In the genomic region with DNA sequence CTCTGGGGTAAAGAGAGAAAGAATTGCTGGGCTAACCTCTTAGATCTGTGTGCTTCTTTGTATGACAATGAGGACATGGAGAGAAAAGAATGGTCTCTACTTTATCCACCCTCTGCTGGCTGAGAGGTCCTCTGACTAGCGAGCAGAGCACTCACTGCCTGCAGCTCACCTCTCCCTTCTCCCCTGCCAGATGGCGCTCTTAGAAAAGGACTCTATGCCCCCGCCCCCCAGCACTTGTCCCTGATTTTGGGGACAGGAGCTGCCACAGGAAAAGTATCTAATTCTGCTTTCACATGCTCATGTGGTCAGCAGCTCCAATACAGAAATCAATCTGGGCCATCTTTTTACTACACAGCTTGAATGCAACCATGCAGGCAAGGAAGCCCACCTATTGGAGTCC, we compare ENCODE assay signal across 14 mouse cellular contexts.
DNase-seq lines count a peak whose midpoint lies in the region; ATAC-seq and TF ChIP-seq lines count a peak whose summit lies in the region.
"Had no signal": no experiment of that assay in that cellular context is flagged by ENCODE, and none has a peak within 500 bp of the region (broad histone marks: within the 10 kb centered on the region; RNA-seq: fewer than 3 reads in every experiment).

No protein-coding gene starts in this region.

- peak; percentile 16 for DNase-seq in forebrain, postnatal 0 days
- no peak for DNase-seq in lung, embryonic 14.5 days
- no peak for DNase-seq in lung, adult 18-20 months
- peak; percentile 26 for DNase-seq in cerebellum, adult 8-10 months
- peak; percentile 8 for DNase-seq in embryonic facial prominence, embryonic 11.5 days (ENCODE audit: low spot score)
- no peak for DNase-seq in c-Kit-positive CD71-positive TER-119-positive erythroid progenitor cells, embryonic 14.5 days (ENCODE audit: low spot score)
- no peak for DNase-seq in thymus, postnatal 0 days (ENCODE audit: low spot score)
- DNase-seq: B cell, adult 2 months; gastrocnemius, postnatal 14 days; liver, postnatal 0 days; thymus, adult 18-20 months had no signal

- H3K4me3 ChIP-seq in forebrain, postnatal 0 days (ENCODE audit: low read depth, low read length), result no peak overlapping the region
- no peak overlapping the region for H3K4me3 ChIP-seq in forebrain, embryonic 16.5 days (replicated peaks; ENCODE audit: low read length)
- H3K4me3 ChIP-seq in lung, embryonic 14.5 days (ENCODE audit: low read depth, low read length), result no peak overlapping the region
- no peak overlapping the region for H3K4me3 ChIP-seq in embryonic facial prominence, embryonic 11.5 days (ENCODE audit: low read depth, low read length)
- H3K4me3 ChIP-seq: limb, embryonic 12.5 days had no signal

- no peak overlapping the region for H3K27ac ChIP-seq in forebrain, postnatal 0 days (ENCODE audit: low read depth, low read length)
- no peak overlapping the region for H3K27ac ChIP-seq in forebrain, embryonic 16.5 days (ENCODE audit: low read length)
- no peak overlapping the region for H3K27ac ChIP-seq in lung, embryonic 14.5 days (ENCODE audit: low read depth)
- no peak overlapping the region for H3K27ac ChIP-seq in embryonic facial prominence, embryonic 11.5 days (replicated peaks; ENCODE audit: low read depth, low read length)
- H3K27ac ChIP-seq: limb, embryonic 12.5 days had no signal

- H3K9me3 ChIP-seq in forebrain, postnatal 0 days (ENCODE audit: low read length), result no peaks in the 10 kb centered on the region
- no peaks in the 10 kb centered on the region for H3K9me3 ChIP-seq in forebrain, embryonic 16.5 days (ENCODE audit: control insufficient read depth, low read length)
- no peaks in the 10 kb centered on the region for H3K9me3 ChIP-seq in lung, embryonic 14.5 days (ENCODE audit: low read depth, low read length)
- no peaks in the 10 kb centered on the region for H3K9me3 ChIP-seq in embryonic facial prominence, embryonic 11.5 days (replicated peaks; ENCODE audit: control insufficient read depth, low read length)
- H3K9me3 ChIP-seq: limb, embryonic 12.5 days had no signal

- peak; percentile 30; the same call in 1 of the 2 replicates for TF ChIP-seq CTCF in forebrain, postnatal 0 days (IDR thresholded peaks at IDR 0.05; ENCODE audit: low read depth)
- TF ChIP-seq CTCF in lung, embryonic 14.5 days (IDR thresholded peaks at IDR 0.05; ENCODE audit: low read depth), result peak; percentile 9; the same call in 1 of the 2 replicates

- no peak overlapping the region for H3K4me2 ChIP-seq in forebrain, postnatal 0 days (ENCODE audit: low read depth)
- no peak overlapping the region for H3K4me2 ChIP-seq in forebrain, embryonic 16.5 days (ENCODE audit: low read length)
- no peak overlapping the region for H3K4me2 ChIP-seq in lung, embryonic 14.5 days
- no peak overlapping the region for H3K4me2 ChIP-seq in embryonic facial prominence, embryonic 11.5 days (ENCODE audit: low read depth, low read length)
- H3K4me2 ChIP-seq: limb, embryonic 12.5 days had no signal

- H3K27me3 ChIP-seq in forebrain, postnatal 0 days (ENCODE audit: insufficient read depth, low read length), result no peaks in the 10 kb centered on the region
- no peaks in the 10 kb centered on the region for H3K27me3 ChIP-seq in forebrain, embryonic 16.5 days (replicated peaks; ENCODE audit: control insufficient read depth, insufficient read depth, low read length)
- H3K27me3 ChIP-seq in lung, embryonic 14.5 days (ENCODE audit: insufficient read depth, low read length), result no peaks in the 10 kb centered on the region
- no peaks in the 10 kb centered on the region for H3K27me3 ChIP-seq in embryonic facial prominence, embryonic 11.5 days (ENCODE audit: control insufficient read depth, insufficient read depth, low read length)
- H3K27me3 ChIP-seq: limb, embryonic 12.5 days had no signal

- no peaks in the 10 kb centered on the region for H3K36me3 ChIP-seq in forebrain, postnatal 0 days (ENCODE audit: insufficient read depth)
- H3K36me3 ChIP-seq in forebrain, embryonic 16.5 days (ENCODE audit: control insufficient read depth, insufficient read depth), result no peaks in the 10 kb centered on the region
- no peaks in the 10 kb centered on the region for H3K36me3 ChIP-seq in lung, embryonic 14.5 days (ENCODE audit: insufficient read depth)
- no peaks in the 10 kb centered on the region for H3K36me3 ChIP-seq in embryonic facial prominence, embryonic 11.5 days (replicated peaks; ENCODE audit: control insufficient read depth, insufficient read depth, low read depth, low read length)
- H3K36me3 ChIP-seq: limb, embryonic 12.5 days had no signal

- no peak for ATAC-seq in forebrain, postnatal 0 days
- ATAC-seq in forebrain, embryonic 16.5 days, result no peak
- ATAC-seq in lung, embryonic 14.5 days (ENCODE audit: insufficient read depth), result no peak
- ATAC-seq in embryonic facial prominence, embryonic 11.5 days (replicated peaks; ENCODE audit: insufficient number of reproducible peaks, low FRiP score, low TSS enrichment, low read depth), result no peak
- ATAC-seq: inflammation-experienced regulatory T-cells, adult 6 months; liver, postnatal 0 days had no signal

- no peaks in the 10 kb centered on the region for H3K4me1 ChIP-seq in forebrain, postnatal 0 days (ENCODE audit: insufficient read depth)
- no peaks in the 10 kb centered on the region for H3K4me1 ChIP-seq in forebrain, embryonic 16.5 days (replicated peaks; ENCODE audit: control insufficient read depth, insufficient read depth, low read length)
- no peaks in the 10 kb centered on the region for H3K4me1 ChIP-seq in lung, embryonic 14.5 days (ENCODE audit: insufficient read depth)
- no peaks in the 10 kb centered on the region for H3K4me1 ChIP-seq in embryonic facial prominence, embryonic 11.5 days (ENCODE audit: control insufficient read depth, insufficient read depth, low read length)
- H3K4me1 ChIP-seq: limb, embryonic 12.5 days had no signal

- no peak overlapping the region for H3K9ac ChIP-seq in forebrain, postnatal 0 days
- no peak overlapping the region for H3K9ac ChIP-seq in forebrain, embryonic 16.5 days (replicated peaks; ENCODE audit: low read depth, low read length)
- H3K9ac ChIP-seq in lung, embryonic 14.5 days, result no peak overlapping the region
- no peak overlapping the region for H3K9ac ChIP-seq in embryonic facial prominence, embryonic 11.5 days (replicated peaks; ENCODE audit: low read length)
- H3K9ac ChIP-seq: limb, embryonic 12.5 days; liver, postnatal 0 days had no signal

- WGBS in forebrain, postnatal 0 days, result 13% methylated on average over 3 of the region's 3 CpGs
- WGBS in forebrain, embryonic 16.5 days, result 8% methylated on average over 3 of the region's 3 CpGs
- 24% methylated on average over 3 of the region's 3 CpGs for WGBS in lung, embryonic 14.5 days
- WGBS in embryonic facial prominence, embryonic 11.5 days, result 5% methylated on average over 3 of the region's 3 CpGs

Comparison
In these comparisons a context has a peak if more than half of its experiments do, and no peak if none do; other contexts are left out.
1. DNase-seq: peak in forebrain, postnatal 0 days (single experiment), cerebellum, adult 8-10 months (single experiment) and embryonic facial prominence, embryonic 11.5 days (single experiment); none in lung, embryonic 14.5 days (single experiment), lung, adult 18-20 months (0 of 2), c-Kit-positive CD71-positive TER-119-positive erythroid progenitor cells, embryonic 14.5 days (single experiment) and thymus, postnatal 0 days (single experiment).